Mouse (Mus musculus): ENCODE results near the gene Pmvk. TPM values are rescaled to one million over a fixed set of nuclear protein-coding genes. Genes with fewer than 3 reads are reported as not detected.

Gene Pmvk
- polyA plus RNA-seq, 1 experiment from 2014 or later, result 142 TPM

- no peak for ATAC-seq (ENCODE audit: low FRiP score)
- no peak overlapping the region for H3K4me2 ChIP-seq
- WGBS, result 56% methylated on average over 1 of the region's 1 CpGs
These were observed 1.5 kb downstream of the Pmvk start for GRCm38 (mm10) chr3:89455786-89456285.

GRCm38 (mm10) chr3:89456726-89457665 is 2.7 kb downstream of the Pmvk start:
- H3K27ac ChIP-seq (replicated peaks), result no peak overlapping the region
- no peaks in the 10 kb centered on the region for H3K9me3 ChIP-seq (replicated peaks)
- no peak for ATAC-seq (ENCODE audit: low FRiP score)
- peaks cover 19% of the 10 kb centered on the region for H3K4me1 ChIP-seq
- no peak overlapping the region for H3K9ac ChIP-seq (replicated peaks)
- H3K4me2 ChIP-seq, result no peak overlapping the region
- H3K4me3 ChIP-seq (replicated peaks), result no peak overlapping the region
- 37% methylated on average over 10 of the region's 10 CpGs for WGBS
- 0 out of 2 replicates have a peak, but pooled peaks cover 5% of the 10 kb centered on the region for H3K36me3 ChIP-seq
- H3K27me3 ChIP-seq (replicated peaks), result no peaks in the 10 kb centered on the region

More at GRCm38 (mm10) chr3:89455786-89456285, 1.5 kb downstream of the Pmvk start:
- no peaks in the 10 kb centered on the region for H3K27me3 ChIP-seq (replicated peaks)
- H3K4me3 ChIP-seq (replicated peaks), result no peak overlapping the region
- H3K9me3 ChIP-seq (replicated peaks), result no peaks in the 10 kb centered on the region
- H3K4me1 ChIP-seq, result peaks cover 19% of the 10 kb centered on the region
- no peaks in the 10 kb centered on the region for H3K36me3 ChIP-seq
- H3K9ac ChIP-seq (replicated peaks), result no peak overlapping the region
- H3K27ac ChIP-seq (replicated peaks), result no peak overlapping the region

- 0 out of 2 replicates have a peak, but pooled peaks cover 5% of the 10 kb centered on the region for H3K36me3 ChIP-seq
- H3K4me3 ChIP-seq (replicated peaks), result peak overlapping the region; percentile 76
- H3K4me1 ChIP-seq, result peaks cover 19% of the 10 kb centered on the region
- WGBS, result 46% methylated on average over 13 of the region's 13 CpGs
- ATAC-seq (ENCODE audit: low FRiP score), result peak; percentile 48; the same call in 1 of the 2 replicates
- H3K4me2 ChIP-seq, result peak overlapping the region; percentile 67
- peak overlapping the region; percentile 90; the same call in 1 of the 2 replicates for H3K9ac ChIP-seq (replicated peaks)
- H3K27ac ChIP-seq (replicated peaks), result peak overlapping the region; percentile 95
- H3K27me3 ChIP-seq (replicated peaks), result no peaks in the 10 kb centered on the region
- H3K9me3 ChIP-seq (replicated peaks), result no peaks in the 10 kb centered on the region
These were observed 4.1 kb downstream of the Pmvk start for GRCm38 (mm10) chr3:89458372-89458964.

- peak; percentile 92 for ATAC-seq (ENCODE audit: low FRiP score)
- H3K27ac ChIP-seq (replicated peaks), result peak overlapping the region; percentile 95
- H3K9me3 ChIP-seq (replicated peaks), result no peaks in the 10 kb centered on the region
- no peaks in the 10 kb centered on the region for H3K27me3 ChIP-seq (replicated peaks)
- peak overlapping the region; percentile 76 for H3K4me3 ChIP-seq (replicated peaks)
- peak overlapping the region; percentile 90 for H3K9ac ChIP-seq (replicated peaks)
- peaks cover 19% of the 10 kb centered on the region for H3K4me1 ChIP-seq
- 0 out of 2 replicates have a peak, but pooled peaks cover 7% of the 10 kb centered on the region for H3K36me3 ChIP-seq
- 1% methylated on average over 34 of the region's 36 CpGs for WGBS
- peak overlapping the region; percentile 67 for H3K4me2 ChIP-seq
These were observed 4.8 kb downstream of the Pmvk start for GRCm38 (mm10) chr3:89458965-89459807.

- Histone ChIP-seq H3K4me3 (replicated peaks) (no peak overlapping the region), H3K27ac (replicated peaks) (no peak overlapping the region), H3K4me1 (no peaks in the 10 kb centered on the region), H3K36me3 (peaks cover 37% of the 10 kb centered on the region), H3K9me3 (replicated peaks) (no peaks in the 10 kb centered on the region), H3K27me3 (replicated peaks) (no peaks in the 10 kb centered on the region), H3K4me2 (no peak overlapping the region), H3K9ac (replicated peaks) (no peak overlapping the region)
- WGBS, result 66% methylated on average over 4 of the region's 4 CpGs
- no peak for ATAC-seq (ENCODE audit: low FRiP score)
These were observed 13.9 kb downstream of the Pmvk start for GRCm38 (mm10) chr3:89468268-89468667.

- H3K9me3 ChIP-seq (replicated peaks), result no peaks in the 10 kb centered on the region
- H3K27me3 ChIP-seq (replicated peaks), result no peaks in the 10 kb centered on the region
- WGBS, result 80% methylated on average over 7 of the region's 7 CpGs
- H3K27ac ChIP-seq (replicated peaks), result no peak overlapping the region
- H3K4me3 ChIP-seq (replicated peaks), result no peak overlapping the region
- no peak overlapping the region for H3K4me2 ChIP-seq
- H3K36me3 ChIP-seq, result peaks cover 24% of the 10 kb centered on the region
- ATAC-seq (ENCODE audit: low FRiP score), result no peak
- no peak overlapping the region for H3K9ac ChIP-seq (replicated peaks)
- no peaks in the 10 kb centered on the region for H3K4me1 ChIP-seq
These were observed 17.9 kb downstream of the Pmvk start for GRCm38 (mm10) chr3:89472280-89472679.

- Histone ChIP-seq H3K36me3 (peaks cover 9% of the 10 kb centered on the region), H3K4me2 (no peak overlapping the region), H3K4me3 (replicated peaks) (no peak overlapping the region), H3K9ac (replicated peaks) (no peak overlapping the region), H3K4me1 (no peaks in the 10 kb centered on the region), H3K27me3 (replicated peaks) (no peaks in the 10 kb centered on the region), H3K27ac (replicated peaks) (no peak overlapping the region), H3K9me3 (replicated peaks) (no peaks in the 10 kb centered on the region)
- no peak for ATAC-seq (ENCODE audit: low FRiP score)
- WGBS, result 80% methylated on average over 6 of the region's 6 CpGs
These were observed 19.5 kb downstream of the Pmvk start for GRCm38 (mm10) chr3:89473838-89474237.

GRCm38 (mm10) chr3:89479055-89479454 is 24.7 kb downstream of the Pmvk start:
- no peak overlapping the region for H3K9ac ChIP-seq (replicated peaks)
- no peaks in the 10 kb centered on the region for H3K9me3 ChIP-seq (replicated peaks)
- H3K27ac ChIP-seq (replicated peaks), result no peak overlapping the region
- H3K4me2 ChIP-seq, result no peak overlapping the region
- 77% methylated on average over 6 of the region's 6 CpGs for WGBS
- H3K4me3 ChIP-seq (replicated peaks), result no peak overlapping the region
- no peaks in the 10 kb centered on the region for H3K27me3 ChIP-seq (replicated peaks)
- no peaks in the 10 kb centered on the region for H3K4me1 ChIP-seq
- no peak for ATAC-seq (ENCODE audit: low FRiP score)
- no peaks in the 10 kb centered on the region for H3K36me3 ChIP-seq

- Histone ChIP-seq H3K4me3 (replicated peaks) (no peak overlapping the region), H3K27me3 (replicated peaks) (peaks cover 5% of the 10 kb centered on the region; the same call in 1 of the 2 replicates), H3K4me2 (no peak overlapping the region), H3K36me3 (no peaks in the 10 kb centered on the region), H3K27ac (replicated peaks) (no peak overlapping the region), H3K9me3 (replicated peaks) (no peaks in the 10 kb centered on the region), H3K4me1 (no peaks in the 10 kb centered on the region), H3K9ac (replicated peaks) (no peak overlapping the region)
- ATAC-seq (ENCODE audit: low FRiP score), result no peak
- WGBS, result 45% methylated on average over 2 of the region's 2 CpGs
These were observed 27.1 kb downstream of the Pmvk start for GRCm38 (mm10) chr3:89481488-89481887.

- H3K4me1 ChIP-seq, result no peaks in the 10 kb centered on the region
- no peaks in the 10 kb centered on the region for H3K9me3 ChIP-seq (replicated peaks)
- WGBS, result 91% methylated on average over 5 of the region's 5 CpGs
- H3K36me3 ChIP-seq, result no peaks in the 10 kb centered on the region
- H3K27me3 ChIP-seq (replicated peaks), result peaks cover 5% of the 10 kb centered on the region; the same call in 1 of the 2 replicates
- H3K27ac ChIP-seq (replicated peaks), result no peak overlapping the region
- ATAC-seq (ENCODE audit: low FRiP score), result no peak
- no peak overlapping the region for H3K9ac ChIP-seq (replicated peaks)
- H3K4me3 ChIP-seq (replicated peaks), result no peak overlapping the region
- H3K4me2 ChIP-seq, result no peak overlapping the region
These were observed 27.9 kb downstream of the Pmvk start for GRCm38 (mm10) chr3:89482249-89482648.
